Comparison of ENCODE assay signal across 23 mouse cellular contexts in genomic region chr7:84045546-84045945, GRCm38 (mm10). TPM values are rescaled to one million over a fixed set of nuclear protein-coding genes. Genes with fewer than 3 reads are reported as not detected.
"Had no signal": no experiment of that assay in that cellular context is flagged by ENCODE, and none has a peak within 500 bp of the region (broad histone marks: within the 10 kb centered on the region; RNA-seq: fewer than 3 reads in every experiment).

No protein-coding gene starts in this region.

- H3K4me3 ChIP-seq: embryonic facial prominence, embryonic 10.5 days; embryonic facial prominence, embryonic 12.5 days; embryonic facial prominence, embryonic 13.5 days; embryonic facial prominence, embryonic 15.5 days; erythroblast, embryonic 14.5 days; forebrain, embryonic 10.5 days; forebrain, embryonic 12.5 days; forebrain, embryonic 13.5 days; forebrain, embryonic 15.5 days; gastrocnemius, adult 2 months; heart, adult 2 months had no signal

- H3K27me3 ChIP-seq: embryonic facial prominence, embryonic 12.5 days; embryonic facial prominence, embryonic 13.5 days; embryonic facial prominence, embryonic 15.5 days; forebrain, embryonic 12.5 days; forebrain, embryonic 13.5 days; forebrain, embryonic 15.5 days had no signal

- DNase-seq: cerebellum, adult 8-10 months; cerebellum, adult 9-10 months; embryo, embryonic 11 days; forebrain, postnatal 0 days; gastrocnemius, adult 2 months; gastrocnemius, postnatal 10 days; gastrocnemius, postnatal 14 days; gastrocnemius, postnatal 25 days; gastrocnemius, postnatal 36 days; heart, adult 18-20 months; heart, adult 2 months had no signal

- H3K27ac ChIP-seq: embryonic facial prominence, embryonic 10.5 days; embryonic facial prominence, embryonic 12.5 days; embryonic facial prominence, embryonic 13.5 days; embryonic facial prominence, embryonic 15.5 days; forebrain, embryonic 10.5 days; forebrain, embryonic 12.5 days; forebrain, embryonic 13.5 days; forebrain, embryonic 15.5 days; gastrocnemius, adult 2 months; heart, adult 2 months had no signal

- H3K4me1 ChIP-seq: embryonic facial prominence, embryonic 10.5 days; embryonic facial prominence, embryonic 12.5 days; embryonic facial prominence, embryonic 13.5 days; embryonic facial prominence, embryonic 15.5 days; forebrain, embryonic 10.5 days; forebrain, embryonic 12.5 days; forebrain, embryonic 13.5 days had no signal

RNA-seq across cellular contexts. Expression of gene Cemip, which starts 40.8 kb away (rescaled TPM):
- total RNA-seq: common myeloid progenitor, adult 5-6 weeks; gastrocnemius, adult 18-20 months; gastrocnemius, adult 2 months; gastrocnemius, postnatal 25 days; granulocyte monocyte progenitor cell, adult 5-6 weeks had no signal
